Mouse (Mus musculus) erythroblast, adult 5-6 weeks (primary cell): Measurements from ENCODE around the gene 4930512M02Rik. TPM values are rescaled to one million over a fixed set of nuclear protein-coding genes. Genes with fewer than 3 reads are reported as not detected.

ENCODE experiments used
- ATAC-seq: replicated peaks from 2 replicates; pipeline ENCODE4 v1.8.0; 2016; ENCODE audit warnings: moderate number of reproducible peaks, mild to moderate bottlenecking, moderate TSS enrichment, inconsistent platforms; ENCODE audit not compliant: poor library complexity, low FRiP score, severe bottlenecking
- total RNA-seq, 2 experiments: library from RNA; stranded (forward) in 1 of 2; stranded (reverse) in 1 of 2; fragments of 150-400 nt in 1 of 2; fragments of 200-764, 138-1000 nt in 1 of 2; gene quantifications; 2 replicates each; pipeline versions ENCODE4 v1.2.3 to v1.2.4; 2015 to 2017; ENCODE audit warnings: low replicate concordance in 2 of 2

The 4930512M02Rik gene
- total RNA-seq, 2 experiments from 2014 or later, result not detected

- no peak for ATAC-seq
Observed at GRCm38 (mm10) chr11:11568033-11568432, 59.6 kb downstream of the 4930512M02Rik start.

- no peak for ATAC-seq
Observed at GRCm38 (mm10) chr11:11565146-11565820, 62.4 kb downstream of the 4930512M02Rik start.

- no peak for ATAC-seq
Observed at GRCm38 (mm10) chr11:11564266-11565044, 63.2 kb downstream of the 4930512M02Rik start.

GRCm38 (mm10) chr11:11561118-11561517 lies 66.5 kb downstream of the 4930512M02Rik start:
- ATAC-seq, result no peak

- ATAC-seq, result no peak
Observed at GRCm38 (mm10) chr11:11559099-11559686, 68.4 kb downstream of the 4930512M02Rik start.

- ATAC-seq, result no peak
Observed at GRCm38 (mm10) chr11:11558662-11559061, 69.0 kb downstream of the 4930512M02Rik start.

- ATAC-seq, result peak; percentile 90
Observed at GRCm38 (mm10) chr11:11557173-11557967, 70.3 kb downstream of the 4930512M02Rik start.

GRCm38 (mm10) chr11:11556186-11556585 lies 71.4 kb downstream of the 4930512M02Rik start:
- ATAC-seq, result no peak

- no peak for ATAC-seq
Observed at GRCm38 (mm10) chr11:11555563-11555962, 72.1 kb downstream of the 4930512M02Rik start.

GRCm38 (mm10) chr11:11547597-11548240 lies 79.9 kb downstream of the 4930512M02Rik start:
- no peak for ATAC-seq

- no peak for ATAC-seq
Observed at GRCm38 (mm10) chr11:11546903-11547511, 80.6 kb downstream of the 4930512M02Rik start.

GRCm38 (mm10) chr11:11545948-11546347 lies 81.7 kb downstream of the 4930512M02Rik start:
- ATAC-seq, result no peak

Other genes with a start within 250 kb of the 4930512M02Rik start
- gene Spata48, start 165.7 kb downstream of the 4930512M02Rik start, total RNA-seq (2015; ENCODE audit: low replicate concordance), result not detected in 2 replicates
- 0.85 TPM in 1 of 2 replicates, not detected in the other for gene Spata48, start 165.7 kb downstream of the 4930512M02Rik start, total RNA-seq (2017; ENCODE audit: low replicate concordance)
- 1.2 and 1.9 TPM in 2 replicates for gene Zpbp, start 165.4 kb downstream of the 4930512M02Rik start, total RNA-seq (2015; ENCODE audit: low replicate concordance)
- 0.34 TPM in 1 of 2 replicates, not detected in the other for gene Zpbp, start 165.4 kb downstream of the 4930512M02Rik start, total RNA-seq (2017; ENCODE audit: low replicate concordance)
- 61.1 and 70.4 TPM in 2 replicates for gene Ikzf1, start 57.2 kb upstream of the 4930512M02Rik start, total RNA-seq (2015; ENCODE audit: low replicate concordance)
- gene Ikzf1, start 57.2 kb upstream of the 4930512M02Rik start, total RNA-seq (2017; ENCODE audit: low replicate concordance), result 27.2 and 32.0 TPM in 2 replicates
- 35.9 and 36.6 TPM in 2 replicates for gene Fignl1, start 181.1 kb upstream of the 4930512M02Rik start, total RNA-seq (2015; ENCODE audit: low replicate concordance)
- gene Fignl1, start 181.1 kb upstream of the 4930512M02Rik start, total RNA-seq (2017; ENCODE audit: low replicate concordance), result 34.0 and 40.8 TPM in 2 replicates